Mouse (Mus musculus): ENCODE measurements around the gene Irx5.
A peak's percentile ranks its signal among the peaks of the same experiment; 100 is the strongest.

Irx5 gene

DNA sequence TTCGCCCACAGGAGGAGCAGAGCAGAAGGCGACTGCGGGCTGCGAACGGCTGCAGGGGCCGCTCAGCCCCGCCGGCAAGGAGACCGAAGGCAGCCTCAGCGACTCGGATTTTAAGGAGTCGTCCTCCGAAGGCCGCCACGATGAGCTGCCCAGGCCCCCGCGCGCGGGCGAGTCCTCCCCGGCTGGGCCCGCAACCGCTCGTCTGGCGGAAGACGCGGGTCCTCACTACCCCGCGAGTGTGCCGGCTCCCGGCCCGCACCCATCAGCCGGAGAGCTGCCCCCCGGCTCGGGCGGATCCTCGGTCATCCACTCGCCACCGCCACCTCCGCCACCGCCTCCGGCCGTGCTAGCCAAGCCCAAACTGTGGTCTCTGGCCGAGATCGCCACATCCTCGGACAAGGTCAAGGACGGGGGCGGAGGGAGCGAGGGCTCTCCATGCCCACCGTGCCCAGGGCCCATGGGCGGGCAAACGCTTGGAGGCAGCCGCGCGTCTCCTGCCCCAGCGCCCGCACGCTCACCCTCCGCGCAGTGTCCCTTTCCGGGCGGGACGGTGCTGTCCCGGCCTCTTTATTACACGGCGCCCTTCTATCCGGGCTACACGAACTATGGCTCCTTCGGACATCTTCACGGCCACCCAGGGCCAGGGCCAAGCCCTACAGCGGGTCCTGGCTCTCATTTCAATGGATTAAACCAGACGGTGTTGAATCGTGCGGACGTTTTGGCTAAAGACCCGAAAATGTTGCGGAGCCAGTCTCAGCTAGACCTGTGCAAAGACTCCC is 2.8 kb downstream of the Irx5 start:
- peak; percentile 18 for DNase-seq

DNA sequence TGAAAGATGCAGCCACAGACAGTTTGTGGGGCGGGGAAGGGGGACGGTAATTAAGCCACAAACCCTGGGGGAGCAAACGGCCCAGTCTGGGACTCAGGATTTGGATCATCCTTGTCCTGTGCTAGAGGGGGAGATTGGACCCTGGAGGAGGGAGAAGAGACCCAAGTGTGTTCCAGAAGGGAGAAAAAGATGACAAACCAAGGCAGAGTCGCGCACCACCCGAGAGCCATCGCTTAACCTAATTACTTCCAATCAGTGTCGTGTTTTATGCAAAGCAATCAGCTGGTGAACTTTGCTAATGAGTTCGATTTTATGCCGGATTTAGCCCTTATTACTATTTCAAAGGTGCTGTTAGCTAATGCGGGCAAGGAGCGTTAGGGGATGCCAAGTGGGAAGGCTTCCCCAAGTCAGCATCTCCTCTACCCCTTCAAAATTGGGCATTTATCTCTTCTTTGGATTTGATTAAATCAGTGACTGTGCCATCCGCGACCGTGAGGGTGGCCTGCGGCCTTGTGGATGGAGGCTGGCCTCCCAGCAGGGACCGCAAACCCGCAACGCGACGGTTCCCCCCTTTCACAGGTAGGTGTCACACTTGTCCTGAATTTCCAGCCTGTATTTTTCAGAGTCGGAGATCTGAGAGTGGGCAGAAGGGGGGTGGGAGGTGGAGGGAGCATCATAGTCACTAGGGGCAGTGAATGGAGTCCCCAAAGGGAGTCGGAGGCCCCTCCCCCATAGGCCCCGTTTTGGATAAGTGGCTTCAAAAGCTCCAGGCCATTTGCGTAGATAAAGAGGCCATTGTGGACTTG is 4.3 kb downstream of the Irx5 start:
- peak; percentile 34 for DNase-seq

DNA sequence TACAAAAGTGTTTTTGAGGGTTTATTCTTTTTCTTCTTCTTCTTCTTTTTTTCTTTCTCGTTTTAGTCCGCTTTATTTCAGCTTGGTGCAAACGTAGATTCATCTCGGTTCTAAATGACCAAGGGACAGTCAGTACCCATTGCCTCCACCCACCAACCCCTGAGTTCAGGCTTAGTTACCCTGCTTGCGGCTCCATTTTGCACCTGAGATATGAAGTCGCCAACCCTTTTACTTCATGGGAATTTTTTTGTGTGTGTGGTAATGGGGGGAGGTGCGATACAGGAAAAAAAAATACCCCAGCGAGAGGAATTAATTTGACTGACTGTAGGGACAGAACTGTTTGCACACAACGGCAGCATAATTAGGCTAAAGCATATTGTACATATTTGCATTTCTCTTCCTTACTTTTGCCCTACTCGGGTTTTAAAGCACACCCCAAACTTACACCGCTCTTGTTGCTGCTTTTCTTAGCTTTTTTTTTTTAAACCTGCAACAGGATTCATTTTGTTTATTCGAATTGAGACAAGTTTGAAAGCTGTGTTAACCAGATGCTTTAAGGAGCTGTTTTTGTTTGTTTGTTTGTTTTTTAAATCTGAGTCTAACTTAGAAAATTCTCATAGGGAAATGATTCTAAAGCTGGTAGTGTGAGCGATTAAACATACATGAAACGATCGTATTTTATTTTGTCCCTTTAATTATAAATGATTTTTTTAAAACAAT is 5.1 kb downstream of the Irx5 start:
- peak; percentile 14 for DNase-seq

DNA sequence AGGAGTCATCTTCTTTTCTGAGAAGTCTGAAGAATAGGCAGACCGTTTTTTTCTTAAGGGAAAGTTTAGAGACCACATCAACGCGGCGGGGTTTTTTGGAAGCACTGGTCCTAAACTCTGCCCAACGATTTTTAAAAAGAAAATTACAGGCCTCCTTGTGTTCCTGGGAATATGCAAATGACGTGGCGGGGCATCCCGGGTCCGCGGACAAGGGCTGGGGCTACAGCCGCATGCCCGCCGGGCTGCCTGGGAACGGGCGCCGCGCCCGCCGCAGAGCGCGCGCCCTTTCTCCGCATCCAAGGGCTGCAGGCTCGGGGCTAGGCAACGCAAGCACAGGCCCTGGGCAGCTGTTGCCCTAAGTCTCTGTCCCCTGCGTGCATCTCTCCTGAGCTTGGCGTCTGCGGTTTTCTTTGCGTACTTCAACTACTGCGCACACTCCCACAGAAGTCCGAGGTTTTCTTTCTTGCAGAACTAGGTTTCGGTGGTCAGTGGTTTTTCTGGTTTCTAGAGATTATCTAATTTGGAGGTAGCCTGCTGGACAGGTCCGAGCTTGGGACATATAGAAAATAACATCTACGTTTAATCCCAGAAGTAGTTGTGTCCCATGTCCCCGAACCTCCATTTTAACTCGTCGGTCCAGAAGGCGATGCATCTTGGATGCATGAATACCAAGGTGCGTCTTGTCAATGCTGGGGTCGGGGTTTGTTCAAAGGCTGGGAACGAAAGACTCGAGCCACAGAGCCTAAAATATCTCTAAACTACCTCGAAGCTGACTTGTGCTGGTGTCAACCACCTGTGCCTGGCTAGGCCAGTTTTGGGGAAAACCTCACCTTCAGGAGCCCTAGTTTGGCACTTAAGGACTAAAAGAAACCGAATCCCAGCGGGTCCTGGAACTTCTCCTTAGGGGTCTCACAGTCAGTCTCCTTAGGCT is 6.1 kb downstream of the Irx5 start:
- peak; percentile 8 for DNase-seq

DNA sequence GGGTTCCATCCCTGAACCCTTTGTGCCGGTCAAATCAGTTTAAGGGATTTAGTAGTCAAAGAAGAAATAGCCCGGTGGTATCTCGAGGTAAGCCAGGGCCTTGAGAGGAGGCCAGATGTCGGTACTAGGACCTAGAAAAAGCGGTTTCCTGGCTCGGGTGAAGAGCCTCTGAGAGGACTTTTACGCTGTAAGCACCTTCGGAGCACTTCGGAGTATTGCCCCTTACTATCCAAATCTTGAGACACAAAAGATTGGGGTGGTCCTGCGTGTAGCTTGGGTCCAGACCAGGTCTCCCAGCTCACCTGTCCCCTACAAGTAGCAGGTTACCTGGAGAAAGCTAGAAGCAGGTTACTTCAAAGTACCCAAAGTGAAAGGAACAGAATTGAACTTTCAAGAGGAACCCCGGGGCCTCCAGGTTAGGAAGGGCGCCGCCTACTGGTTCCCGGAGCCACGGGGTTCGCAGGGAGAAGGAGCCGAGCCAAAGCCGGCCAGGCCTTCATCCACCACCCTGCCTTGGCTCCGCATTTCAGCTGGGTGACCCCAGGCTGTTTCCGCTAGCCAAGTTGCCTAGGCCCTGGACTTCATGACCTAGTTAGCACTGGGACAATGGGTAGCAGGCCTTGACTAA is 6.8 kb downstream of the Irx5 start:
- DNase-seq, result peak; percentile 62

DNA sequence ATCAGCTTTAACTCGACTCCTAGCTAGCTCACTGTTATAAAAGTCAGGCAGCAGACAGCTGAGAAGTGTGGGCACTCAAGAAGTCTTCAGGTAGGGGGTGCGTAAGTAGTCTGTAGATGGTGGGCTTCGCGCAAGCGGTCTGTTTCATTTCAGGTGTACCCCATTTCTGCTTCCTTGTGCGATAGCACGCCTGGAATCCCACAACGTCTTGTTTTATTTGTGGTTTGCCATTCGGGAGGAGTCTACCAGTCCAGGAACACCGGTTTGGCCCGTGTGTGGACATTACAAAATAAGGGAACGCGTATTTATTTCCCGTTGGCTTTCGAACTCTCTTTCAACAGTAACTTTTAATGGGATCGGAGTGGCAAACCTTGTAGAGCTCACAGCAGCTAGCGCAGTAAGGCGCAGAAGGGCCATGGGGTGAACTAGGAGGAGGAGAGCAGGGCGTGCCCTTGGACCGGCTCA is 7.4 kb downstream of the Irx5 start:
- DNase-seq, result no peak

DNA sequence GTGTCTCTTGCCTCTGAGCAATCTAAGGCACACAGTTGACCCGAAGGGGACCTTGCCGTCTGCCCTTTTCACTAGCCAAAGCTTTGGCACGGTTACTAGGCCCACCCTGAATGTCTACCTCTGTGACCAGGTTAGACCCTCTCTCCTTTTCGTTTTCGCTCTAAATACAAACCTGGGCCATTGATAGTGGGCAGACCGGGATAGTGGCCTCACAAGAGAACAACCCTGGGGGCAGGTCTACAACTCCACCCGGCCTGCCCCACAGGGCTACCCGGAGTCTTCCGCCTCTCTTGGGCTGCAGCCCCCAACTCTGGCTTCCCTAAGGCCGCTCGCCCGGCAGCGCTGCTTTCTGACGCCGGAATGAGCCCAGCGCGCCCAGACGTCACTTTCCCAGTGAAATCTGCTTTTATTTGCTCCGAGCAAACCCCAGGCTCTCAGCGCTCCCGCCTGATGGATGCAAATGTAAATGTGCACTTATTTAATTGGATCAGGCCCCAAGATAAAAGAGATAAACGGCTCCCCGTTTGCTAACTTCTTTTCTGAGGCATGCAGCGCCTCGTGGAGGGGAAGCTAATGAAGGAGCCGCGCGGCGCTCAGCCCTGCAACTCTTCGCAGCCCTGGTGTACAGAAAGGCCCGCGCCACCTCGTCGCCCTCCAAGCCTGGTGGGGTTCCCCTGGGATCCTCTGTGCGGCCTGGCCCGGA is 8.0 kb downstream of the Irx5 start:
- no peak for DNase-seq

DNA sequence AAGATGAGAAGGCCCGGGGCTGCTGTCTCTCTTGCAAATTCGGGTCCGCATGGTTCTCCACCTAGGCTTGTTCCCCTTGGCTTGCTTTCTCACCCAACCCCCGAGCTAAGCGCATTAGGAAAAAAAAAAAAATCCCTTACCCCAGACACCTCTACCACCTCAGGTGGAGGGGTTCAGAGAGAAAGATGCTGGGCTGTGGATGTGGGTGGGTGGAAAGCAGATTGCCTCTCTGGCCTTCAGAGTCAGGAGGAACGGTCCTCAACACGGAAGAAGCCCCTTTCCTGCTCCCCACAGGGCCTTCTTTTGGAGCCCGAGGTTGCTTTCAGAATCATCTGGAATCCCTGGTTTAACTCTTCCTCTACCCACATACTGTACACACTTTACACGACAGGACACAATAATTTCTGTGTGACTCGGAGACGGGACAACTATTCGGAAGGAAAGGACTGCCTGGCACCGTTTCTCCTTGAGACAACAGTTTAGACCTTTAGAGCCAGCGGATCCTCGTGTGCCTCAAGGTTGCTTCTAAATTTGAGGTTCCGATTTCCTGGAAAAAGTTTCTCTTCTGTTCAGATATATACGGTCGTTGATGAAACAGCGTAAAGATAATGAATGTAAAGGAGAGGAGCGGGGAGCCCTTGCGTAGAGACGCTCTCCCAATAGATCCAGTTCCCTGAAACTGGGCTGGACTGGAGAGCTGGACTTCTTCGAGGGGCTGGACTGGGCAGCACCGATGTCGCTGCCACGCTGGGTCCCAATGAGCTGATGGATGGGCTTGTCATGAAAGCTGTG is 8.7 kb downstream of the Irx5 start:
- no peak for DNase-seq

DNA sequence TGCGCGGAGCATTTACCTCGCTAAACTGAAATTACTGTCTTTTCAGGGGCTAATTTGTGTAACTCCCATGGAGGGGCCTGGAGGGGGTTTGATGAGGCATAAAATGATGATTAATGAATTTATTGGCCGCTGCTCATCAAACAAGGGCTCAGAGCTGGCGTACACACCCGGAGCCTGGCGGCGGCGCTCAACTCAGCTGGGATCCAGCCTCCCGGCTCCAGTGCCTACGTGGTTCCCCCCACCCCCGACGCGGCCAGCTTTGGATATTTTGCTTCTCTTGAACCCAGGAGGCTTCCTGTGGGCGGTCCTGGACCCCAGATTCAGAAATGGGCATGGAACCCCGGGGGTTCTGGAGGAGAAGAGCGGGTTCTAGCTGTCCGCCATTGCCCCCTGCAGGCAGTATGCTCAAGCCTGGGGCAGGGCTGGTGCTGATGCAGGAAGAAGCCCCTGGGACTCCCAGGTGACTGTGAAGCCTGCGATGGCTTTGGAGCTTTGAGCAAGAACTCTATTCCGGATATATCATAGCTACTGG is 9.4 kb downstream of the Irx5 start:
- DNase-seq, result peak; percentile 13

DNA sequence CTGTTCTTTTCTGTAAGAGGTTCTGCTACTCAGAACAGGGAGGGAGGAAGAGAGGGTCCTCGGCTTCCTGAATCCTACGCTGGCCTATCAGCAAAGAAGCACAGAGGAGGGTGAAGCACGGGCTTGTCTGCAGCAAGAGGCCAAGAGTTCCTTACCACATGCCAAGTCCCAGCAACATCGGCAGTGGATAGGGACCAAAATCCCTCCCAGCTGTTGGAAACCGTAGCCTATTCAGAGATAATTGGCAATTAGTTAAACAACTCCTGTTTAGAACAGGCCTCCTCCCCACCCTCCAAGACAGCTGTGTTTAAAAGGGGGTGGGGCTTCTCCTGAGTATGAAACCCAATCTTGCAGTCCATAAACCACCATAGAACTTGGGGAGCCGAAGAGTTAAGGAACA is 22.1 kb downstream of the Irx5 start:
- no peak for DNase-seq

DNA sequence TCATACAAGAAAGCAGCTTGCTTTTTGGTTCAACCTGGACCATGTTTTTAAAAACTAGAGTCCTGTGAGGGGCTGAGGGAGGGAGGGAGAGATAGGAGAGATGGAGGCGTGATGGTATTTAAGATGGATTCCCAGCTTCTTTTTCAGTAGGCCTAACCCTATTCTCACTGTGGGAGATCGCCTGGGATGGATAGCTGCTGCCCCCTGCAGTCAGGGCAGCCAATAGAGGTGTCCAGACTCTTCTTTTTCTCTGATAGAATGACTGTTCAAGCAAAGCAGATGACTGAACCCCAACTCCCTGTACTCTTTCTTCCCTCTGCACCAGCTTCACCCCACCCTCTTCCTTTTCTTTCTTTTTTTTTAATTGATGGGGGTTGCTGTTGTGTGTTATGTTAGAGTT is 23.1 kb downstream of the Irx5 start:
- peak; percentile 24 for DNase-seq

DNA sequence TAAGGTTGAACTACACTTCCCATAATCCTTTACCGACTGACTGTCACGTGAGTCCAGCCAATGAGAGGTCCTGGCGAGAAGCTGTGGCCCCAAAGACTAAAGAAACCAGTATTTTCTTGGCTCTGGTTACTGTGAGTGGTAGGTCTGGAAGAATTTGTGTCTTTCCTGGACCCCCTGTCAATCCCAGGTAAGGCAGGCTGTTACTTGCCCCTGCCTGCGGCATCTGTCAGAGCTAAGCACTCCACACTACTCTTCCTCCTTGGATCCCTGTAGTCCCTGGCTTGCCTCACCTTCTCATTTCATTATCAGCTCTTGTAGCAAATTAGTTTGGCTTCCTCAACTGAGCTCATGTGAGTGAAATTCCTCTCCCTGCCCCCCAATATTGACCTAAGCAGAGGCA is 30.5 kb downstream of the Irx5 start:
- DNase-seq, result no peak

DNA sequence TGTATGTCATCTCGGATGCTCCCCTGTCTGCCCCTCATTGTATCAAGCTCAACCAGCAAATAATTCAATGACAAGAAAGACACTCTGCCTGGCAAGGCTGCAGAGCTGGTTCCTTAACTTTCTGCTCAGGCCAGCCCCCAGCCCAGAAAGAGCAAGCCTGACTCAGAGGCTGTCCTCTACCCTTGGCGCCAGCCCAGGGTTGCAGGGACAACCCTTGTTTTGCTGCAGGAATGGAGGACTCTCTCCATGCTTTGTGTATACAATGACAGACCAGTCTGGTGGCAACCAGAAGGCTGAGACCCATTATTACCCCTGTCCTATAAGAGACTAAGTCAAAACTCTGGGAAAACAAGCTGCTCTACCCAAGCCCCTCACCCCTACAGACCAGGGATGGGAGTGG is 46.8 kb downstream of the Irx5 start:
- DNase-seq, result no peak

DNA sequence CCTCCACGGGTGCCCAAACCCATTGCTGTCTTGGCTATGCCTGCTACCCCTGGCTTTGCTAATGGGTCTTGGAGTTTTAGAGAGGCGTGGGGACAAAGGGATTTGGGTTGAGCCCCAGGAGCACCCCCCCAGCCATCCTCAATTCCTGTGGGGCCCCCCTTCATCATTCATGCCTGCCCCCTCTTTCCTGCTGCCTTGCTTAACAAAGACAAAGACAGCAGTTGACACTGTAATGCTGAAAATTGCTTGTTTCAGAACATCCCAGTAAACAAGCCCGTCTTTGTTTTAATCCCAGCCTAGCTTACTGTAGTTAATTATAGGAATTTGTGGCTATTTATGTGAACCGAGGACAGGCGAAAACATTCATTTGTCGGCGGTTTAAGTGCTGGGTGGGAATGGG is 50.7 kb downstream of the Irx5 start:
- no peak for DNase-seq

DNA sequence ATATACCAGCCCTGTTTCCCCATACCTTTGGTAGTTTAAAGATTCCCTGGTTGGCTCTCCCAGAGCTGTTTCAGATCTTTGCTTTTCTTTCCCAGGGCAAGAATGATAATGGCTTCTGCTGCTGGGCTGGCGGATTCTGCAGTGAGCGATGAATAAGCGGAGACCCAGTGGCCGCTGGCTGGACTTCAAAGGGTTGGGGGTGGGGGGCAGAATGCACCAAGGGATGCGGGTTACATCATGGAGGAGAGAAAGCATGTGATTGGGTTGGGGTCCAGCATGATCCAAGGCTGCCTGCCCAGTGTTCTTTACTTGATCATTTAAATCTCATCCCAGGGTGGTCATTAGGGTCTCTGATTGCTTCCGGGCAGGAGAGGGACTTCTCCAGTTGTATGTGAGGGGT is 56.2 kb downstream of the Irx5 start:
- DNase-seq, result no peak

DNA sequence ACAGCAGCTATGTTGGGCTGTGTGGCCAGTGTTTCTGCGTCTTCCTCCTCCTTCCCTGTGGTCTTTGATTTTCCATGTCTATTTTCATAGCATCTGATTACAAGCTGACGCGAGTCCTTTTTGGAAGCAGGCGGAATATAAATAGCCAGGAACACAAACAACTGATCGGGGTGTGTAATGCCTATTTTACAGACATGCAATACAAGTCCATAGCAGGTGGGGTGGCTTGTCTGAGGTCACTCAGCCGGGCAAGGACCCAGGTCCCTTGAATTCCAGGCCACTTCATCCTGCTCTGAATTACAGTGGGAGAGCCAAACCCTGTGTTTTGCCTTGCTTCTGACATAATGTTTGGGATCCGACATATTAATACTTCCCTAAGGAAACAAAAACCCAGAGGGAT is 63.2 kb downstream of the Irx5 start:
- no peak for DNase-seq
